18 mouse cellular contexts compared by ENCODE assay signal in the genomic region with DNA sequence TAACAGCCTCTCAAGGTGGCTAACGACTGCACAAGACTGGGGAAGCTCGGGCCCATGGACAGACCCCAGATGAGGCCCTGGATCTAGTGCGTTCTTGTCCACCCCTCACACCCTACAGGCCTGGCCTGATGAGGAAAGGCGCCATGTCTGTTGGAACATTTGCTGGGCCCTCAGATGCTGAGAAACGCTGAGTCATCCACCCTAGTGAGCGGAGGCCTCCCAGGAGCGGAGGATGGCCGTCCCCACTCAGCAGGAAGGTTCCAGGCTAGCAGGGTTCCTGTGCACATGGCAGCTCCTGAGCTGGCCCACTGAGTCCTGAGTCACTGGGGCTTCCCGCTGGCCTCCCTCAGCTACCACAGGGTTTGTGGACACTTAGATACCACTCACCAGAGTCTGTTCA. TPM values are rescaled to one million over a fixed set of nuclear protein-coding genes. Genes with fewer than 3 reads are reported as not detected.
DNase-seq lines count a peak whose midpoint lies in the region; ATAC-seq lines count a peak whose summit lies in the region.
"Had no signal": no experiment of that assay in that cellular context is flagged by ENCODE, and none has a peak within 500 bp of the region (broad histone marks: within the 10 kb centered on the region; RNA-seq: fewer than 3 reads in every experiment).

No protein-coding gene starts in this region.

- ATAC-seq in megakaryocyte, adult 5-6 weeks (ENCODE audit: poor library complexity, severe bottlenecking), result no peak
- peak; percentile 60 for ATAC-seq in erythroid progenitor cell, adult 5-6 weeks (replicated peaks; ENCODE audit: low FRiP score, poor library complexity, severe bottlenecking)
- ATAC-seq in megakaryocyte progenitor cell, adult 5-6 weeks (replicated peaks; ENCODE audit: poor library complexity), result peak; percentile 47
- no peak for ATAC-seq in neural tube, embryonic 15.5 days (ENCODE audit: low FRiP score)

- DNase-seq in NIH3T3 (ENCODE audit: low read depth), result peak; percentile 8
- no peak for DNase-seq in embryo, embryonic 9.5 days (ENCODE audit: extremely low spot score)
- DNase-seq in natural killer cell, adult 2 months (ENCODE audit: low spot score in 2 of 2), result no peak
- DNase-seq: cerebellum, adult 18-20 months; heart, adult 2 months; heart, postnatal 14 days; layer of hippocampus, adult 9-11 months; lung, adult 2 months; thymus, postnatal 25 days had no signal

- H3K36me3 ChIP-seq in megakaryocyte, embryonic 14.5 days (replicated peaks; ENCODE audit: low read length), result peaks cover 88% of the 10 kb centered on the region
- H3K36me3 ChIP-seq in neural tube, embryonic 15.5 days, result no peaks in the 10 kb centered on the region
- H3K36me3 ChIP-seq: kidney, embryonic 15.5 days; stomach, embryonic 15.5 days had no signal

- H3K9me3 ChIP-seq in megakaryocyte, embryonic 14.5 days, result no peaks in the 10 kb centered on the region
- no peaks in the 10 kb centered on the region for H3K9me3 ChIP-seq in neural tube, embryonic 15.5 days (replicated peaks)
- H3K9me3 ChIP-seq: kidney, embryonic 15.5 days; stomach, embryonic 15.5 days had no signal

- H3K4me1 ChIP-seq in megakaryocyte, embryonic 14.5 days, result peaks cover 100% of the 10 kb centered on the region
- peaks cover 27% of the 10 kb centered on the region for H3K4me1 ChIP-seq in neural tube, embryonic 15.5 days

- H3K4me2 ChIP-seq in neural tube, embryonic 15.5 days, result no peak overlapping the region
- H3K4me2 ChIP-seq: kidney, embryonic 15.5 days; stomach, embryonic 15.5 days had no signal

- no peaks in the 10 kb centered on the region for H3K27me3 ChIP-seq in megakaryocyte, embryonic 14.5 days (replicated peaks)
- H3K27me3 ChIP-seq in neural tube, embryonic 15.5 days (replicated peaks), result no peaks in the 10 kb centered on the region
- H3K27me3 ChIP-seq: kidney, embryonic 15.5 days; stomach, embryonic 15.5 days had no signal

- H3K9ac ChIP-seq in neural tube, embryonic 15.5 days (replicated peaks), result no peak overlapping the region
- H3K9ac ChIP-seq: kidney, embryonic 15.5 days; stomach, embryonic 15.5 days had no signal

- H3K4me3 ChIP-seq in megakaryocyte, embryonic 14.5 days (replicated peaks), result peak overlapping the region; percentile 80
- no peak overlapping the region for H3K4me3 ChIP-seq in neural tube, embryonic 15.5 days (replicated peaks)
- H3K4me3 ChIP-seq: heart, adult 2 months; kidney, embryonic 15.5 days; stomach, embryonic 15.5 days had no signal

- WGBS in neural tube, embryonic 15.5 days, result 74% methylated on average over 9 of the region's 9 CpGs

- no peak overlapping the region for H3K27ac ChIP-seq in neural tube, embryonic 15.5 days (replicated peaks)
- H3K27ac ChIP-seq: heart, adult 2 months; kidney, embryonic 15.5 days; stomach, embryonic 15.5 days had no signal

RNA-seq across cellular contexts. Expression of gene Nol4l, which starts 9.7 kb away (rescaled TPM):
- polyA plus RNA-seq in megakaryocyte, embryonic 14.5 days (2012; ENCODE audit: insufficient read depth, low replicate concordance), result 10.6 and 40.8 TPM in 2 replicates
- 1.2 and 2.1 TPM in 2 replicates for total RNA-seq in megakaryocyte, adult 5-6 weeks (2015)
- 0.20 and 0.62 TPM in 2 replicates for total RNA-seq in megakaryocyte, adult 5-6 weeks (2017)
- 5.0 and 5.8 TPM in 2 replicates for total RNA-seq in erythroid progenitor cell, adult 5-6 weeks (2015; ENCODE audit: low replicate concordance)
- total RNA-seq in erythroid progenitor cell, adult 5-6 weeks (2017; ENCODE audit: low replicate concordance), result 2.7 and 5.8 TPM in 2 replicates
- total RNA-seq in megakaryocyte progenitor cell, adult 5-6 weeks (2015), result 3.0 and 4.4 TPM in 2 replicates
- 1.4 and 3.7 TPM in 2 replicates for total RNA-seq in megakaryocyte progenitor cell, adult 5-6 weeks (2017)
- polyA plus RNA-seq in neural tube, embryonic 15.5 days (2015; fragmentation: Nextera tagmentation; extraction: Ambion mirVana), result 31.4 and 36.1 TPM in 2 replicates

RNA-seq across cellular contexts. Expression of gene 4930404H24Rik, which starts 27.5 kb away (rescaled TPM):
- 0.54 TPM in 1 of 2 replicates, not detected in the other for polyA plus RNA-seq in megakaryocyte, embryonic 14.5 days (2012; ENCODE audit: insufficient read depth, low replicate concordance)
- total RNA-seq in megakaryocyte, adult 5-6 weeks (2015), result not detected in 2 replicates
- not detected in 2 replicates for total RNA-seq in megakaryocyte, adult 5-6 weeks (2017)
- total RNA-seq in erythroid progenitor cell, adult 5-6 weeks (2015; ENCODE audit: low replicate concordance), result not detected in 2 replicates
- not detected in 2 replicates for total RNA-seq in erythroid progenitor cell, adult 5-6 weeks (2017; ENCODE audit: low replicate concordance)
- total RNA-seq in megakaryocyte progenitor cell, adult 5-6 weeks (2015), result not detected in 2 replicates
- not detected in 2 replicates for total RNA-seq in megakaryocyte progenitor cell, adult 5-6 weeks (2017)
- not detected in 2 replicates for polyA plus RNA-seq in neural tube, embryonic 15.5 days (2015; fragmentation: Nextera tagmentation; extraction: Ambion mirVana)
- total RNA-seq: heart, adult 2 months; heart, postnatal 14 days; left cerebral cortex, postnatal 25 days had no signal
- polyA plus RNA-seq: forebrain, embryonic 11.5 days; heart, adult 2 months; kidney, embryonic 15.5 days; lung, adult 2 months; stomach, embryonic 15.5 days had no signal

Comparison
In these comparisons a context has a peak if more than half of its experiments do, and no peak if none do; other contexts are left out.
1. ATAC-seq: peak in erythroid progenitor cell, adult 5-6 weeks (single experiment) and megakaryocyte progenitor cell, adult 5-6 weeks (single experiment); none in megakaryocyte, adult 5-6 weeks (single experiment) and neural tube, embryonic 15.5 days (single experiment).